Mouse (Mus musculus) liver, adult 2 months (tissue): Measurements from ENCODE around the gene Irak2. TPM values are rescaled to one million over a fixed set of nuclear protein-coding genes. Genes with fewer than 3 reads are reported as not detected.

ENCODE experiments used
- DNase-seq: peaks from one replicate; pipeline ENCODE4 v3.0.0-alpha.2; 2011; ENCODE audit warnings: low read depth, low spot score; ENCODE audit errors: extremely low read depth
- H3K27ac ChIP-seq: fragments of 200-500 bp; replicated peaks from 2 replicates; pipeline ENCODE4 v1.5.1; 2012; ENCODE audit warnings: low read depth, mild to moderate bottlenecking, control low read depth, inconsistent platforms, low read length; ENCODE audit not compliant: insufficient read depth
- H3K27me3 ChIP-seq: fragments of 200-500 bp; 2 replicates; pipeline ENCODE4 v1.6.1; 2012; ENCODE audit warnings: mild to moderate bottlenecking, moderate library complexity, low read length, inconsistent platforms; ENCODE audit not compliant: control insufficient read depth, insufficient read depth
- H3K36me3 ChIP-seq: fragments of 200-500 bp; 2 replicates; pipeline ENCODE4 v1.6.1; 2012; ENCODE audit warnings: low read length, inconsistent platforms; ENCODE audit not compliant: control insufficient read depth, insufficient read depth
- H3K4me1 ChIP-seq: fragments of 200-500 bp; 2 replicates; pipeline ENCODE4 v1.6.1; 2011; ENCODE audit warnings: low read length; ENCODE audit not compliant: control insufficient read depth, insufficient read depth
- H3K4me3 ChIP-seq: fragments of 200-500 bp; 2 replicates; pipeline ENCODE4 v1.5.1; 2011; ENCODE audit warnings: low read depth, mild to moderate bottlenecking, control low read depth, low read length, moderate library complexity; ENCODE audit not compliant: insufficient read depth
- H3K79me2 ChIP-seq: fragments of 200-500 bp; 2 replicates; pipeline ENCODE4 v1.6.1; 2012; ENCODE audit warnings: inconsistent platforms, mild to moderate bottlenecking, low read length, moderate library complexity; ENCODE audit not compliant: control insufficient read depth, insufficient read depth
- H3K9ac ChIP-seq: fragments of 200-500 bp; 2 replicates; pipeline ENCODE4 v1.6.1; 2012; ENCODE audit warnings: low read depth, mild to moderate bottlenecking, control low read depth, inconsistent platforms, low read length
- CTCF ChIP-seq: fragments of 200-500 bp; IDR thresholded peaks from 2 replicates; pipeline ENCODE4 v1.5.1; 2011; ENCODE audit warnings: low read depth, low read length, control low read depth
- POLR2A ChIP-seq: fragments of 200-500 bp; IDR thresholded peaks from 2 replicates; pipeline ENCODE4 v1.6.1; 2011; ENCODE audit warnings: low read length, control low read depth; ENCODE audit not compliant: insufficient read depth; ENCODE audit errors: extremely low read depth
- WGBS: fragments of 180-500 bp; shearing (Covaris S2); methylation state at CpG from one replicate; pipeline ENCODE4 v1.1.7; 2018; 5-methylcytosine and 5-hydroxymethylcytosine counted together
- polyA plus RNA-seq: library from polyadenylated mRNA; depleted of rRNA; stranded (reverse); fragments of >200 nt; gene quantifications from 2 replicates; pipeline ENCODE4 v1.2.3, GENCODE M21; 2012
- total RNA-seq: library from RNA; depleted of rRNA; stranded (reverse); fragments of >200 nt; gene quantifications from 2 replicates; pipeline ENCODE4 v1.2.3, GENCODE M21; 2014

Gene Irak2
- total and polyA plus RNA-seq, 2 experiments: 18.2 to 30.8 TPM

DNA sequence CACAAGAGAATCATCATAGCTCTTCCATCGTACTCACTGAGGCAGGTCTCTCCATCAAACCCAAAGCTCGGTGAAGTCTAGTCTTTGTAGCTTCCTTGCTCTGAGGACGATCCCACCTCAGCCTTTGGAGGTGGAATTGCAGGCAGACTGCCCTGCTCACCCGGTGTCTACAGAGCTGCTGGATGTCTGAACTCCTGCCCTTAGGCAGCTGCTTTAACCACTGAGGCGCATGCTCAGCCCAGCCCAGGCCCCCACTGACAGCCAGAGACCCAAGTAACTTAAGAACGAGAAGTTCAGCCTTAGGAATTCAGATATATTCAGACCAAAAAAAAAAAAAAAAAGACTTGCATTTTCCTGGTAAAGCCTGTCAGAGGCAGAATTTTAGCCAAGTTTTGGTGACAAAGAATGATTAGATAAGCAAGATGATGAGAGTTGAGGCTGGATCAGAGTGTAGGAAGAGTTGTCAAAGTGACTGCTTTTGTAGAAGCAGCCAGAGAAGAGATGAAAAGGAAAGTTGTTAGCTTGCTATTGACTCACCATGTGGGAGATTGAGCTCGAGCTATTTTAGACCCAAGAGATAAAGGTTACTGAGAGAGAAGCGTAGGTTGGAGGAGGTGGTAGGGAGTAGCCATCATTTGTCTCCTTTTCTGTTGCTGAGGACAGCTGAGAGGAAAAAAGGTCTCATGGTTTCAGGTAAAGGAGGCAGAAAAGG lies 25.9 kb upstream of the Irak2 start:
- WGBS: 71% methylated on average over 8 of the region's 8 CpGs
- no peak for DNase-seq

DNA sequence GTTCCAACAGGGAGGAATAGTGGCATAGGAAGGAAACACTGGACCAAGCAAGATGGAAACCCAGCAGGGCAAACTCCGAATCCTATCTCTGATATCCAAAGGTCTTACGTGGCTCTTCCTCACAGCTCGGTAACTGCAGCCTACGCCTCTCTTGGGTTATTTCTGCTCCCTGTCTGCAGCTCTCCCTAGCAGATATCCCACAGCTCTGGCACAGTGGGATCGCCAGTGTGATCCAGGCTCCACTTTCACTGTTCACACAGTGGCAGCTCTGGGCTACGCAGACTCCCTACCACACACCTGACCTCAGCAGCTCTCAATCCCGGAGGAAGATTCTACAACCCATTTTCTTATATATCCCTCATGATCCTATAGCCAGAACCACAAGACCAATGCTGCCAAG lies 24.1 kb upstream of the Irak2 start:
- 95% methylated on average over 7 of the region's 7 CpGs for WGBS
- TF ChIP-seq POLR2A (no peak), CTCF (no peak)
- Histone ChIP-seq H3K36me3 (peaks cover 13% of the 10 kb centered on the region; the same call in 1 of the 2 replicates), H3K79me2 (peaks cover 6% of the 10 kb centered on the region; the same call in 1 of the 2 replicates), H3K4me1 (no peaks in the 10 kb centered on the region), H3K4me3 (no peak overlapping the region), H3K9ac (no peak overlapping the region), H3K27me3 (no peaks in the 10 kb centered on the region), H3K27ac (no peak overlapping the region)
- no peak for DNase-seq

More for the DNA sequence above, 25.9 kb upstream of the Irak2 start:
- Histone ChIP-seq H3K4me1 (0 out of 2 replicates have a peak, but pooled peaks cover 2% of the 10 kb centered on the region), H3K36me3 (peaks cover 13% of the 10 kb centered on the region; the same call in 1 of the 2 replicates), H3K79me2 (peaks cover 15% of the 10 kb centered on the region; the same call in 1 of the 2 replicates), H3K4me3 (no peak overlapping the region), H3K27ac (no peak overlapping the region), H3K9ac (no peak overlapping the region), H3K27me3 (no peaks in the 10 kb centered on the region)
- TF ChIP-seq CTCF (no peak), POLR2A (no peak)

DNA sequence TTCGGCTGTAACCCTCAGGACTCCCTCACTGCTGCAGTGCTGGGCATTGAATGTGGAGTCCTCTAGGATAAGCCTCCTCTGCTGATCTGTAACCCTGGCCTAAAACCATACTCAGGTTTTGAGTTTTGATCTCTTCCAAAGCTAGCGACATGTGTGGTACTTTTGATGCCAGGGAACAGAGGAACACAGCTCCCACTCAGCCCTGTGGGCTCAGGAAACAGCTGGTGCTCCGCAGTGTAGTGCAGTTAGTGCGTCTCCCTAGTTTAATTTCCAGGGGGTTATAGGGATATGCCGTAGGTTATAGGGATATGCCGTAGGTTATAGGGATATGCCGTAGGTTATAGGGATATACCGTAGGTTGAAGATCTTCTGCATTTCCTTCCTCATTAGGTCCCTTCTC lies 23.3 kb upstream of the Irak2 start:
- H3K4me3 ChIP-seq: no peak overlapping the region
- DNase-seq: no peak
- WGBS: 97% methylated on average over 8 of the region's 8 CpGs
- no peaks in the 10 kb centered on the region for H3K4me1 ChIP-seq
- TF ChIP-seq CTCF: no peak
- TF ChIP-seq POLR2A: no peak
- peaks cover 13% of the 10 kb centered on the region; the same call in 1 of the 2 replicates for H3K36me3 ChIP-seq
- peaks cover 5% of the 10 kb centered on the region; the same call in 1 of the 2 replicates for H3K79me2 ChIP-seq
- H3K27me3 ChIP-seq: no peaks in the 10 kb centered on the region
- H3K9ac ChIP-seq: no peak overlapping the region
- no peak overlapping the region for H3K27ac ChIP-seq

DNA sequence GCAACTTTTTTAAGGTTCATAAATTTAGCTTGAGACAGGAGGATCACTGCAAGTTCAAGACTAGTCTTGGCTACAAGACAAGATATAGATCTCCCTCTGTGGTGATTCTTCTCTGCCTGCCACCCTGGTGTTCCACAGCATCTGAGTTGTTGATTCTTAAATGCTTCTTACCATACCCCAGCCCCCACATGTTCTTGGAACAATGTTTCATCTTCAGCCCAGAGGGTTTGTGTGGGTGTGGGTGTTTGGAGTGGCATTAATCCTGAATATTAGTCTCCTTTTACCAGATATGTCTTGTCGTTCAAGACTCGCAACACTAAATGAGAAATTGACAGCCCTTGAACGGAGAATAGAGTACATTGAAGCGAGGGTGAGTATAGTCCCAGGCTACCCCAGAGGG lies 22.8 kb upstream of the Irak2 start:
- WGBS: 96% methylated on average over 4 of the region's 4 CpGs
- H3K4me3 ChIP-seq: no peak overlapping the region
- no peak for TF ChIP-seq CTCF
- no peak for TF ChIP-seq POLR2A
- H3K9ac ChIP-seq: no peak overlapping the region
- peaks cover 4% of the 10 kb centered on the region; the same call in 1 of the 2 replicates for H3K79me2 ChIP-seq
- H3K27me3 ChIP-seq: no peaks in the 10 kb centered on the region
- H3K4me1 ChIP-seq: no peaks in the 10 kb centered on the region
- no peak for DNase-seq
- no peak overlapping the region for H3K27ac ChIP-seq
- peaks cover 11% of the 10 kb centered on the region; the same call in 1 of the 2 replicates for H3K36me3 ChIP-seq

DNA sequence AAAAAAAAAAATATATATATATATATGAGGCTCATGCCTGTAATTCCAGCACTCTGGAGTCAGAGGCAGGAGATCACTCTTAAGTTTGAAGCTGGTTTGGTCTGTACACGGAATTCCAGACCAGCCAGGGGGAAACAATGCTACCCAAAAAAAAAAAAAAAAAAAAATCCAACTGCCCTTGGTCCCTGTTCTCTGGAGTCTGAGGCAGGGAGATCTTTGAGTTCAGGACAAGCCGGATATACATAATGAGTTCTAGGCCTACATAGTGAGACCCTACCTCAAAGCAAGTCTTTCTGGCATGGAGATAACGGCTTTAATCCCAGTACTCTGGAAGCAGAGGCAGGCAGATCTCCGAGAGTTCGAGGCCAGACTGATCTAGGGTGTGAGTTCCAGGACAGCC lies 14.9 kb upstream of the Irak2 start:
- Histone ChIP-seq H3K36me3 (peaks cover 5% of the 10 kb centered on the region; the same call in 1 of the 2 replicates), H3K4me3 (peak overlapping the region; percentile 55), H3K79me2 (peaks cover 7% of the 10 kb centered on the region; the same call in 1 of the 2 replicates), H3K9ac (peak overlapping the region; percentile 38; the same call in 1 of the 2 replicates), H3K27ac (peak overlapping the region; percentile 43; the same call in 1 of the 2 replicates), H3K27me3 (no peaks in the 10 kb centered on the region), H3K4me1 (peaks cover 6% of the 10 kb centered on the region; the same call in 1 of the 2 replicates)
- WGBS: 55% methylated on average over 5 of the region's 5 CpGs
- DNase-seq: no peak
- TF ChIP-seq CTCF: no peak
- TF ChIP-seq POLR2A: no peak
